Mouse (Mus musculus): ENCODE measurements around the gene Tfcp2l1. TPM values are rescaled to one million over a fixed set of nuclear protein-coding genes. Genes with fewer than 3 reads are reported as not detected.
"Not testable (repeated sequence)": the region's sequence is repeated elsewhere in the genome, so short reads cannot be mapped to it uniquely, and the experiment has no call there.

The Tfcp2l1 gene
- 10 to 100 TPM in 1 of 2 experiments, 1 to 10 TPM in 1; 1.1 to 11.6 TPM for total RNA-seq (2021)
- long read RNA-seq, experiment 1, result 0 reads
- long read RNA-seq, experiment 2, partial matches to known transcripts, result 1 of 3 reads
- long read RNA-seq, experiment 2, other reads (novel, unspliced or antisense), result 2 of 3 reads

DNA sequence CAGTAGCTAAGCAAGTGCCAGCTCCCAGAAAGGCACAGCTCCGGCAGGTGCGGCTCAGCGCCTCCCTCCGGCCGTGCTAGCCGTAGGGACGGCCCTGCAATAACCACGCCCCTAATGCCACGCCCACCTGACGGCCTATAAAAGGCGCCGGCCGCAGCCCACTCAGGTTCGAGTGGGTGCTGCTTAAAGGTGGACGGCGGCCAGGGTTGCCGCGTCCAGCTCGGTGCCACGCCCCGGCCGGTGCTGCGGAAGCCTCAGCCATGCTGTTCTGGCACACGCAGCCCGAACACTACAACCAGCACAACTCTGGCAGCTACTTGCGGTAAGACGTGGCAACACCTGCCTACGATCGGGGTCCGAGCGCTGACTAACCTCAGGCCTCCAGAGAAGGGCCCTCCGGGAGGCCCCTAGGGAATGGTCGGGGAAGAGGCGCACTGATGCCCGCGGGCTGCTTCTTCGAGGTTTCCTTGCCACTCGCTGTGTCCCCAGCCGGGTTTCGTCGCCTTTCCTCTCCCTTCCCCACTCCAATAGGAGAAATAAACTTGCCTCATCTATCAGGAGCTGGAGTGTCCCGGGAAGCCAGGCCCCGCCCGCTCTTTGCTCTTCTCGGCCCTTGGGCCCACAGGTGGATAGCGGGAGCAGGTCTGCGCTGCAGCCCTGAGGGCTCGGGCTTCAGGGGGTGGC is at the start of gene Tfcp2l1:
Gene Tfcp2l1 (plus strand): TSS at position 165 of the 684 bp plus-strand sequence.
- peak; percentile 44 for TF ChIP-seq CTCF (IDR thresholded peaks at IDR 0.05)
- peak within 1 kb of the TSS; percentile 71 for H3K27ac ChIP-seq
- intact Hi-C loops (cut with DNase I), result no loop called here
- peak within 1 kb of the TSS; percentile 82 for H3K4me3 ChIP-seq
- peak; percentile 92 for DNase-seq

DNA sequence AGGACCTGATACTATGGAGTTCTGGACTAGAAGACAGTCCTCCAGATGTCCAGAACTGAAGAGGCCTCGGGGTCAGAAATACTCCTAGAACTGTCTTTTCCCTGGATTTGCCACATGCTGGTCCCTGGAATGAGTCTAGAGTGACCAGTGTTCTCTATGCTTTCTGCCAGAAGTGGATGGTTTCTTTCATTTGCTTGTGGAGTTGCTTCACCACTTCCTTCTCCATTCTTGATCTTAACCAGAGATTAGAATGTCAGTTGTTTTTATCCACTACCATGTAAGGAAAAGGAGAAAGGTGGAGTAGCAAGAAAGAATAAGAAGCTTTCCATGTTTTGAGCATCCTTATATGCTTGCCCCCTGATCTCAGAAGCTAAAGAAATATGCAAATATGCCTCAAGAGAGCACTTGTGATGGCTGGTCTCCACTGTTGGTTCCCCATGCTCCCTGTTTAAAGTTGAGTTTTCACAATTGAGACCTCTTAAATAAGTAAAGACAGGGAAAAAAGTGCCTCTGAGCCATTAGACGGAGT is 47.5 kb upstream of the Tfcp2l1 start:
- no peak for TF ChIP-seq CTCF (IDR thresholded peaks at IDR 0.05)
- intact Hi-C loops (cut with DNase I), result no loop called here
- Histone ChIP-seq H3K27ac (no peak overlapping the region), H3K4me3 (no peak overlapping the region)
- DNase-seq, result no peak

DNA sequence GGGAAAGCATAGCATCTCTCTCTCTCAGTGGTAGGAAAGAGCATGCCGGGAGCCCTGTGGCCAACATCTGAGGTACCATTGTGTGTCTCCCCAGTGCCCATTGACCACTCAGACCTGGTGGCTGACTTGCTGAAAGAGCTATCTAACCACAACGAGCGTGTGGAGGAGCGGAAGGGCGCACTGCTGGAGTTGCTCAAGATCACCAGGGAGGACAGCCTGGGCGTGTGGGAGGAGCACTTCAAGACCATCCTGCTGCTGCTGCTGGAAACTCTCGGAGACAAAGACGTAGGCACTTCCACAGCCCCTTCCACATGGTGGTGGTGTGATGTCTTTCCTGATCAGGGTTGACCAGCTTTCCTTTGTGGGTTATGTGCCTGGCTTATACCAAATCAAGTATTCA is 46.6 kb upstream of the Tfcp2l1 start:
- TF ChIP-seq CTCF (IDR thresholded peaks at IDR 0.05), result no peak
- H3K4me3 ChIP-seq, result no peak overlapping the region
- no peak overlapping the region for H3K27ac ChIP-seq
- intact Hi-C loops (cut with DNase I), result no loop called here
- no peak for DNase-seq

DNA sequence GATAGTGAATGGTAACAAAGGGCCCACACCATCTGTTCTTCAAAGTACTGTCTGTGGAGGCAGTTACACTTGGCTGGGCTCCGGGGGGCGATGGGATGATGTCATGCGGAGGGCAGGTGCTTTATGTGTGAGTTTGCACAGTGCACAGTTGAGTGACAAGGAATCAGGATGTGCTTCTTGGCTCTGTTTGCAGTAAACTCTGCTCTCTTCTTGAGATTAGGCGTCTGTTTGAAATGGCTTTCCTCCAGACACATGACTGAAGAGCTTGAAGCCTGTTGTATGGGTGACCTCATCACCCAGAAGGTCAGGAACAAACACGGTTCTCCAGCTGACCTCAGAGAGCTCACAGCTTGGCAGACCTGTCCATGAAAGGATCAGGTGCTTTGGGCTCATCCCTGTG is 38.0 kb upstream of the Tfcp2l1 start:
- no peak for DNase-seq
- intact Hi-C loops (cut with DNase I), result no loop called here
- no peak overlapping the region for H3K4me3 ChIP-seq
- H3K27ac ChIP-seq, result no peak overlapping the region
- no peak for TF ChIP-seq CTCF (IDR thresholded peaks at IDR 0.05)

DNA sequence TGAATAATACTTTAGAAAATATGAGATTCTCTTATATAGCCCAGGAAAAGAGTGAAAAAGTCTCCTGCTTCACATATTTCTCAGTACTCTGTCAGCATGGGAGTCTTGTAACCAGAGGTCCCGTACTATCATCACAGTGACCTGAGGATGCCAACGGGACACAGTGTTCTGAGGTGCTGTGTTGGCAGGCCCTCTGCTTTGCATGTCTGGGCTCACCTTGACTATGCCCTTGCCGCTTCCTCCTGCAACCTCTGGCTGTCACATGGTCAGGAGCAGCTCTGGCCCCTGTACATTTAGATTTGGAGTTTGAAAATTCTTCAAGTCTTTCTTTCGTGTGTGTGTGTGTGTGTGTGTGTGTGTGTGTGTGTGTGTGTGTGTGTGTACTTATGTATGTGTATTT is 34.8 kb upstream of the Tfcp2l1 start:
- intact Hi-C loops (cut with DNase I), result no loop called here
- TF ChIP-seq CTCF (IDR thresholded peaks at IDR 0.05), result no peak
- no peak for DNase-seq
- Histone ChIP-seq H3K4me3 (no peak overlapping the region), H3K27ac (no peak overlapping the region)

DNA sequence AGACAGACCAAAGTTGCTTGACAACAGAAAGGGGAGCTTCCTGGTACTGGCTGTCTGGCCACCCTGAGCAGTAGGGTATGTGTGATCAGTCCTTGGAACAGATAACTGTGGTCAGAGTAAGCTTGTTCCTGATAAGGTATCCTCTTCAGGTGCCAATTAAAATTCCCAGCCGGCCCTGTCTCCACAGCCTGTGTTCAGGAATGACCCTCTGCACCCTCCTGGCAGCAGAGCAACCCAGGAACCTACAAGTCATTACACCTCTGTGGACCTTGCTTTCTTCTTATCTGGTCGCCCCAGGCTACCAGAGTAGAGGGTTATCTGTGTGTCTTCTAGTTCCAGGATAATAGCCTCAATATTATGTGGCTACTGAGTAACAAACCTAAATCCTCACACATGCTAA is 32.4 kb upstream of the Tfcp2l1 start:
- intact Hi-C loops (cut with DNase I), result no loop called here
- no peak for TF ChIP-seq CTCF (IDR thresholded peaks at IDR 0.05)

DNA sequence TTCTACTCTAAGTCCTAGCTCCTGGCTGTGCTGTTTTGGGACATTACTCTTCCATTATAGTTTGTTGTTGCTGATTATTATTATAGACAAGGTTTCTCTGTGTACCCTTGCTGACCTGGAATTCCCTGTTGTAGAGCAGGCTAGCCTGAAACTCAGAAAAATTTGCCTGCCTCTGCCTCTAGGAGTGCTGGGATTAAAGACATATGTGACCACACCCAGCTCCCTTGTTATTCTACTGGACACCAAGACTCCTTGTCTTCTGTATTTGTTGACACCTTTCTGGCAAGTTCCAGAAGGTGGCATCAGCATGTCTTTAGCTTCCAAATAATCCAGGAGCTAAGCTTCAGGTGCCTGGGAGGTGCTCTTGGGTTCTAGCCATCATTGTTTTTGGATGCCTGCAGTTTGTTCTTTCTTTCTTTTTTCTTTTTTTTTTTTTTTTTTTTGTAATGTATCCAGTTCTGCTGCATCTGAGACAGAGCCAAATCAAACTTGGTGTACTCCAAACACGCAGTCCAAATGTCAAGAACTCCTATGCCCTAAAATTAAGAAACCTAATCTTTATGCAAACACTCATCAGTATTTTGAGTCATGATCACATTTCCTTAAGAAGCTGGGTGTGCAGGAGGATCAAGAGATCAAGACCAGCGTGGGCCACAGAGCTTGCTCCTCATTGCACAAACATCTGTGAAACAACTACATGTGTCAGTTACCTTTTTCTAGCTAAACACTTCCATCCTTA is 30.1 kb upstream of the Tfcp2l1 start:
- H3K27ac ChIP-seq, result no peak overlapping the region
- H3K4me3 ChIP-seq, result no peak overlapping the region
- DNase-seq, result no peak
- TF ChIP-seq CTCF (IDR thresholded peaks at IDR 0.05), result no peak
- intact Hi-C loops (cut with DNase I), result no loop called here

More for the DNA sequence above, 32.4 kb upstream of the Tfcp2l1 start:
- no peak overlapping the region for H3K4me3 ChIP-seq
- H3K27ac ChIP-seq, result no peak overlapping the region
- no peak for DNase-seq

DNA sequence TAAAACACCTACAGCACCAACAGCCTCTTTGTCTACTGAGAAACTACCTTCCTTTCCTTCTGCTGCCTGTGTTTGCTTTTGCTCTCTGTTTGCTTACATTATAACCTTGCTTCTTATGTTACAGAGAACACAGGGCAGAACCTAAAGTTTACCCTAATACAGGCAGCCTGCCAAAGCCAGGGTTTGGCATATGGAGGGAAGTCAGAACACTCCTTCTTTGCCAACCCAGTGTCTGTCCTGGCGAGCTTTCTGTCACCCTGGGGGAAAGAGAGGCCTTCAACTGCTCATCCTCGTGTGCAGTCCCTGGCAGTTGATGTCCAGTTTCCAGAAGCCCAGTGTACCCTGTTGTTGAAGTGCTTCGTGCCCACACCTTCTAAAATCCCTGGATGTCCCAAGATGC is 29.4 kb upstream of the Tfcp2l1 start:
- DNase-seq, result no peak
- Histone ChIP-seq H3K27ac (no peak overlapping the region), H3K4me3 (no peak overlapping the region)
- intact Hi-C loops (cut with DNase I), result no loop called here
- TF ChIP-seq CTCF (IDR thresholded peaks at IDR 0.05), result no peak

DNA sequence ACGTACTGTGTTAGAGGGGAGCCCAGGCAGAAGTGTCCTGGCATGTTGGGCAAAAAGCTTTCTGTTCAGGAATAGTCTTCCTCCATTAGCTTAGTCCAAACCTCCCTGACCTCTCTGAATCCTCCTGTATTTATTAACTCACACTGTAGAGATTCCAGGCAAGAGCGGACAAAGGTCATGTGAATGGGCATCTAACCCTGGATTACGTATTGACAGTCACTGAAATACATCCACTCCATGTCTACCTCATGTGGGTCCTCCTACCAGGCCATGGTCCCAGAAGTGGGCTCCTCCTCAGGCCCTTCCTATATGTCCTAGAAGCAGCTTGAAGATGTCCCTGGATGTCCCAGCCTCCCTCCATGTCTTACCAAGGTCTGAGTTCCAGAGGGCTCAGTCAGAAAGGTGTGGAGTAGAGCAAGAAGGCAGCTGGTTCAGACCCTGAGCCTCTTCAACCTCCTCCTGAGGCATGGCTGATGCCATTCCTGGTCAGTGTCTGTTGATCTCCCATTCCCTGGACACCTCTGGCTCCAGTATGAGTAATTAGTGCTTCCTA is 14.0 kb upstream of the Tfcp2l1 start:
- TF ChIP-seq CTCF (IDR thresholded peaks at IDR 0.05), result no peak
- no peak for DNase-seq
- Histone ChIP-seq H3K4me3 (no peak overlapping the region), H3K27ac (no peak overlapping the region)
- intact Hi-C loops (cut with DNase I), result no loop called here

DNA sequence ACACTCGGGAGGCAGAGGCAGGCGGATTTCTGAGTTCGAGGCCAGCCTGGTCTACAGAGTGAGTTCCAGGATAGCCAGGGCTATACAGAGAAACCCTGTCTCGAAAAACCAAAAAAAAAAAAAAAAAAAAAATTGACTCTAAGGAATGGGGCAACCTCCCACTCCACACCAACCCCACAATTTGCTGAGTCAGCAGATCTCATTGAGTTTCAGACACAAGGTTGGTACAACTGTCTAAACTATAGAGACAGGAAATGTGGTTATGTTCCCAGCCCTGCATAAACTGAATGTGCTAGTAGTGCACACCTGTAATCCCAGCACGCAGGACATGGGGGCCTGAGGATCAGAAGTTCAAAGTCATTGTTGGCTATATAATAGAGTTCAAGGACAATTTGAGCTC is 6.7 kb upstream of the Tfcp2l1 start:
- H3K27ac ChIP-seq; H3K4me3 ChIP-seq; intact Hi-C loops (cut with DNase I); DNase-seq: not testable (repeated sequence)

DNA sequence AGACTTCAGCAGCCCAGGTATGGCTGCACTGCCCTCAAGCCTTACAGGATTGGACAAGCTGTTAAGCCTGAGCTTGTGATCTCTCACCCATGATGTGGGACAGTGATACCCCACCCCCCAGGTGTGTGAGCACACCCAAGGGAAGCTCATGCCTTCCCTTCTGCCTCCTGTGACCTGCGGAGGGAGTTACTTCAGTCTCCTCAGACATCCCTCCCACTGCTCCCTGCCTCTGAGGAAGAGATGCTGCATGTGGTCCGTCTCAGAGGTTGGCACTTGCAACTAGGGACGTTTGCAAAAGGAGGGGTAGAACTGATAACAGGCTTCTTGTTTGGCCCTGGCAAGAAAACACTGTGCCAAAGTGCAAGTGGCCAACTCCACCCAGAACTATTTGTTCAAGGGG is 4.9 kb upstream of the Tfcp2l1 start:
- no peak for DNase-seq
- Histone ChIP-seq H3K4me3 (no peak overlapping the region), H3K27ac (no peak overlapping the region)
- no peak for TF ChIP-seq CTCF (IDR thresholded peaks at IDR 0.05)
- intact Hi-C loops (cut with DNase I), result no loop called here

DNA sequence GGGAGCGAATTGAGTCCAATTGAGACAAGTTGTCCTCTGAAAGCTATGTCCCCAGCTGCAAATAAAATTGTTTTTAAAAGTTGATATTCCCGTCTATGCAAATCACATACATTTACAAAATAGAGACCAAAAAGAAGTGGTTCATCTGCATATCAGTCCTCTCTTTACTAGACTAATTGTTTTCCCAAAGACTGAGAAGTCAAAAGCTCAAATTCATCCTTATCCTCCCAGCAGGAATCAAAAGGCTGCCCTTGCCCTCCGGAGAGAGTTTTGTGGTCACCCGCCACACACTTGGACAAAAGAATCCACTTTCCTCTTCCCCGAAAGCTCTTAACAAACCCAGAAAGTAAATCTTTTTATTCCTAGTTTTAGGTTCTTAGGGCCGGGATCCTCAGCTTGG is 2.3 kb upstream of the Tfcp2l1 start:
- intact Hi-C loops (cut with DNase I), result no loop called here
- H3K27ac ChIP-seq, result no peak overlapping the region
- no peak for DNase-seq
- no peak overlapping the region for H3K4me3 ChIP-seq
- no peak for TF ChIP-seq CTCF (IDR thresholded peaks at IDR 0.05)

DNA sequence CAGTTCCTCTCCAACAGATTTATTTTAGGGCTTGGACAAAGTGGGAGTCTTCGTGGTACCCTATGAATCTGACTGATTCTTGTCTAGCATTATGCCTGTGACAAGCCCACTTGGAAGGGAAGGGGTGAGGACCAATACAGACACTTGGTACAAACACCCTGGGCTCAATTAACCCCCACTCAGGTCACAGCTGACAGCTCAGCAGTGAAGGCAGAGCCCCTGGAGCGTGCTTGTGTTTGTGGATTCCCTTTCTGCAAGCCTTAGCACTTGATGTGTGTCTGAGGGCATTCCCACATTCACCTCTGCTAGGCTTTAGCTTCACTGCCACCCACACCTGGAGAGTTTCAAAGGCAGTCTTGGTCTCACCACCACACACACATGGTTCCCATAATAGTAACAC is 1.8 kb upstream of the Tfcp2l1 start:
- intact Hi-C loops (cut with DNase I), result no loop called here
- no peak for TF ChIP-seq CTCF (IDR thresholded peaks at IDR 0.05)
- Histone ChIP-seq H3K4me3 (no peak overlapping the region), H3K27ac (no peak overlapping the region)
- DNase-seq, result no peak
